Mouse (Mus musculus): Measurements from ENCODE around the gene Muc2. TPM values are rescaled to one million over a fixed set of nuclear protein-coding genes. Genes with fewer than 3 reads are reported as not detected.
"Not testable (repeated sequence)": the region's sequence is repeated elsewhere in the genome, so short reads cannot be mapped to it uniquely, and the experiment has no call there.

Muc2 gene
- total and polyA plus RNA-seq, 2 experiments from 2014 or later = 0.91 to 1.3 TPM

DNA sequence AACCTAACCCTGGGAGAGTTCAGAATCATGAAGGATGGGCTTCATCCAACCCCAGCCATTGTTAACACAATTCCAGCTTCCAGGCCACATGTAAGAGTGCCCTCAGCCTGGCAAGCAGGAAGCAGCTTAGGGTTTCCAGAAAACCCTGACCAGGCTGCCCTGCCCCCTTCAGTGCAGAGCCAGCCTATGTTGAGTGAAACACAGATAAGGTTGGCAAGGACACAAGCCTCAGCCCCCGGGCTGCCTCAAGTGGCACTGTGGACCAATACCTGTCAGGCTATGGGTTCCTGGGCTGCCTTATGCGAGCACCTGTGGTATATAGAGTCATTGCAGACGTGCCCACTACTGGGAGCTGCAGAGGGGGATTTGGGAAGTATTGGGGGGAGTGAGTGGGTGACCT is 28.7 kb upstream of the Muc2 start:
- H3K36me3 ChIP-seq (ENCODE audit: insufficient read depth, low read length) = no peaks in the 10 kb centered on the region
- TF ChIP-seq CTCF (IDR thresholded peaks at IDR 0.05; ENCODE audit: low read depth) = no peak
- 79% methylated on average over 3 of the region's 3 CpGs for WGBS

GRCm38 (mm10) chr7:141662223-141662622 is 27.9 kb upstream of the Muc2 start:
- Histone ChIP-seq H3K9ac (replicated peaks; ENCODE audit: low read length) (no peak overlapping the region), H3K4me2 (ENCODE audit: low read depth, low read length) (no peak overlapping the region), H3K36me3 (ENCODE audit: insufficient read depth, low read length) (no peaks in the 10 kb centered on the region), H3K4me1 (ENCODE audit: insufficient read depth, low read length) (no peaks in the 10 kb centered on the region), H3K27ac (no peak overlapping the region), H3K4me3 (ENCODE audit: low read length) (no peak overlapping the region), H3K27me3 (ENCODE audit: insufficient read depth, low read length) (no peaks in the 10 kb centered on the region), H3K9me3 (ENCODE audit: low read length) (no peaks in the 10 kb centered on the region)
- 61% methylated on average over 5 of the region's 5 CpGs for WGBS
- no peak for TF ChIP-seq CTCF (IDR thresholded peaks at IDR 0.05; ENCODE audit: low read depth)
- ATAC-seq (no peak), DNase-seq (ENCODE audit: low spot score) (no peak)

More for the DNA sequence above, 28.7 kb upstream of the Muc2 start:
- H3K27me3 ChIP-seq (ENCODE audit: insufficient read depth, low read length) = no peaks in the 10 kb centered on the region
- no peaks in the 10 kb centered on the region for H3K4me1 ChIP-seq (ENCODE audit: insufficient read depth, low read length)
- no peak overlapping the region for H3K4me3 ChIP-seq (ENCODE audit: low read length)
- no peak overlapping the region for H3K27ac ChIP-seq
- DNase-seq (ENCODE audit: low spot score) (no peak), ATAC-seq (no peak)
- no peak overlapping the region for H3K4me2 ChIP-seq (ENCODE audit: low read depth, low read length)
- no peaks in the 10 kb centered on the region for H3K9me3 ChIP-seq (ENCODE audit: low read length)
- H3K9ac ChIP-seq (replicated peaks; ENCODE audit: low read length) = no peak overlapping the region

- Histone ChIP-seq H3K4me2 (ENCODE audit: low read depth, low read length) (no peak overlapping the region), H3K4me1 (ENCODE audit: insufficient read depth, low read length) (no peaks in the 10 kb centered on the region), H3K9me3 (ENCODE audit: low read length) (no peaks in the 10 kb centered on the region), H3K27me3 (ENCODE audit: insufficient read depth, low read length) (no peaks in the 10 kb centered on the region), H3K36me3 (ENCODE audit: insufficient read depth, low read length) (no peaks in the 10 kb centered on the region), H3K9ac (replicated peaks; ENCODE audit: low read length) (no peak overlapping the region), H3K4me3 (ENCODE audit: low read length) (no peak overlapping the region), H3K27ac (no peak overlapping the region)
- peak; percentile 64 for TF ChIP-seq CTCF (IDR thresholded peaks at IDR 0.05; ENCODE audit: low read depth)
- ATAC-seq (no peak), DNase-seq (ENCODE audit: low spot score) (peak; percentile 30)
- WGBS = 10% methylated on average over 4 of the region's 4 CpGs
Observed at GRCm38 (mm10) chr7:141666190-141666589, 23.9 kb upstream of the Muc2 start.

- H3K4me3 ChIP-seq (ENCODE audit: low read length); H3K27ac ChIP-seq; H3K36me3 ChIP-seq (ENCODE audit: insufficient read depth, low read length); H3K9ac ChIP-seq (replicated peaks; ENCODE audit: low read length); H3K4me1 ChIP-seq (ENCODE audit: insufficient read depth, low read length); H3K27me3 ChIP-seq (ENCODE audit: insufficient read depth, low read length); DNase-seq (ENCODE audit: low spot score); H3K4me2 ChIP-seq (ENCODE audit: low read depth, low read length); ATAC-seq; H3K9me3 ChIP-seq (ENCODE audit: low read length): not testable (repeated sequence)
- WGBS = 95% methylated on average over 3 of the region's 3 CpGs
Observed at GRCm38 (mm10) chr7:141669097-141669496, 21.0 kb upstream of the Muc2 start.

DNA sequence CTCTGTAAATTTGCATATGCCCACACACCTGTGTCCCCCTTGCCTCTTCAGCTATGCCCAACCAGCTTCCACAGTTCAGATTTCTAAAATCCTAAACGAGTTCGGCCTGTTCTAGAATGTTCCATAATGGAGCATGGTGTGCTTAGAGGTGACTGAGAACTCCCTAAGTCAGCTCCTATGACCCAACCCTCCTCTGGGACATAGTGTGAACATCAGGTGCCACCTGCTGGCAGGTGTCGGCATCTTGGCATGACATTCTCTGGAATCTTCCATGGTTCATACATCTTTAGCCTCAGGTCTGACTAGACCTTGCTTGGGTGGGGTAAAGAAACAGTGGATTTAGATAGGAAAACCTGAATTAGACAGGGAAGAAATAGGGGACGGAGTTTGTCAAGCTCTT is 19.1 kb upstream of the Muc2 start:
- no peaks in the 10 kb centered on the region for H3K36me3 ChIP-seq (ENCODE audit: insufficient read depth, low read length)
- no peak overlapping the region for H3K4me2 ChIP-seq (ENCODE audit: low read depth, low read length)
- WGBS = 82% methylated on average over 4 of the region's 4 CpGs
- ATAC-seq (no peak), DNase-seq (ENCODE audit: low spot score) (no peak)
- H3K9ac ChIP-seq (replicated peaks; ENCODE audit: low read length) = no peak overlapping the region
- H3K4me1 ChIP-seq (ENCODE audit: insufficient read depth, low read length) = no peaks in the 10 kb centered on the region
- no peak overlapping the region for H3K27ac ChIP-seq
- H3K27me3 ChIP-seq (ENCODE audit: insufficient read depth, low read length) = no peaks in the 10 kb centered on the region
- peak; percentile 40 for TF ChIP-seq CTCF (IDR thresholded peaks at IDR 0.05; ENCODE audit: low read depth)
- no peaks in the 10 kb centered on the region for H3K9me3 ChIP-seq (ENCODE audit: low read length)
- H3K4me3 ChIP-seq (ENCODE audit: low read length) = no peak overlapping the region

DNA sequence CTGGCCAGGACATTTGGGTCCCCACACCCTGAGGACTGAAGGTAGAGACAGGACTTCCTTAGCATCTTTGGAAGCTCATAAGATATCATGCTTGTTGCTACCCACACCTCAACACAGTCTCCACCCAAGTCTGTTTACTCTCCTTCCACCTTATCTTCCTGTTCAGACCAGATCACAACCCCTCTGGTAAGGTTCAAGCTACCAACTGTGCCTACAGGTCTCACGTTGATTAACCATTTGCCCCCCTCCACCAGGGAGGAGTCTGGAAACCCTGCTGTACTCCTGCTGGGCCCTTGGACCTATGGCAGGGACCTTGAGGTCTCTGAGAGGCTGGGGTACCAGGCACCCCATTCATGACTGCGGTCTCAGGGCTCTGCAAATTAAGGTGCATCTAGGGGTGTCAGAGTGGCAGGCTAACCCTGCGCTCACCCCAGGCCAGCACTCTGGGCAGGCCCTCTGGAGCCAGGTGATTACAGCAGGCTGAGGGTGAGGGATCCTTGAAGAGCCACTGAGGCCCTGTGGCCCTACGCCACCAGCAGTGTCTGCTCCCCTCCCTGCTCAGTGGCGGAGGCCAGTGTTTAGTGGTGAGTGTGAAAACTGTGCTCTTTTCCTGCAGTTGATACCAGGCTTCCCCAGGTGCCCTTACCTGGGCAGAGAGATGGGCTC is 18.4 kb upstream of the Muc2 start:
- WGBS = 85% methylated on average over 5 of the region's 5 CpGs

DNA sequence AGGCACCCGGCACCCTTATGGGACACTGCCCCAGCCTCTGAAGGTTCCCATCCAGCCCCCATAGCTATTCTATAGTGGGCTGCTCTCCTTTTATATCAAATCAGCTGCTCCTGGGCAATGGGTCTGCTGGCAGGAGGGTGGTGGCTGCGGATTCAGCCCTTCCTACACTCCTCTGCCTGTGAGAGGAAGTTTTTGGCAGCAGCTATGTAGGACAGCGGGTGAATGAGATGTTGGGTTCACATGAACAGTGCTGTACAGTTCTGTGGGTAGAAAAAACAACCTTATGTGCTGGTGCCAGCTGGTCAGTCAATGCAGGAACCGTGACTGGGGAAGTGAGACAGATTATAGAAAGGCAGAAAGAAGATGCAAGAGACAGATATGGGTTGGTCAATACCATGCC is 11.2 kb upstream of the Muc2 start:
- Histone ChIP-seq H3K9me3 (ENCODE audit: low read length) (no peaks in the 10 kb centered on the region), H3K4me3 (ENCODE audit: low read length) (no peak overlapping the region), H3K9ac (replicated peaks; ENCODE audit: low read length) (no peak overlapping the region), H3K27ac (no peak overlapping the region), H3K4me2 (ENCODE audit: low read depth, low read length) (no peak overlapping the region), H3K4me1 (ENCODE audit: insufficient read depth, low read length) (no peaks in the 10 kb centered on the region), H3K36me3 (ENCODE audit: insufficient read depth, low read length) (no peaks in the 10 kb centered on the region), H3K27me3 (ENCODE audit: insufficient read depth, low read length) (no peaks in the 10 kb centered on the region)
- no peak for TF ChIP-seq CTCF (IDR thresholded peaks at IDR 0.05; ENCODE audit: low read depth)
- WGBS = 65% methylated on average over 4 of the region's 4 CpGs
- peak; percentile 70; the same call in 1 of the 2 replicates for ATAC-seq
- DNase-seq (ENCODE audit: low spot score) = no peak

More for the DNA sequence above, 18.4 kb upstream of the Muc2 start:
- Histone ChIP-seq H3K27ac (no peak overlapping the region), H3K4me1 (ENCODE audit: insufficient read depth, low read length) (no peaks in the 10 kb centered on the region), H3K9me3 (ENCODE audit: low read length) (no peaks in the 10 kb centered on the region), H3K9ac (replicated peaks; ENCODE audit: low read length) (no peak overlapping the region), H3K4me2 (ENCODE audit: low read depth, low read length) (no peak overlapping the region), H3K36me3 (ENCODE audit: insufficient read depth, low read length) (no peaks in the 10 kb centered on the region), H3K4me3 (ENCODE audit: low read length) (no peak overlapping the region), H3K27me3 (ENCODE audit: insufficient read depth, low read length) (no peaks in the 10 kb centered on the region)
- no peak for TF ChIP-seq CTCF (IDR thresholded peaks at IDR 0.05; ENCODE audit: low read depth)
- ATAC-seq (no peak), DNase-seq (ENCODE audit: low spot score) (no peak)
